Mouse (Mus musculus): ENCODE results near the gene Olfr1499.
"Not testable (repeated sequence)": the region's sequence is repeated elsewhere in the genome, so short reads cannot be mapped to it uniquely, and the experiment has no call there.

The Olfr1499 gene

GRCm38 (mm10) chr19:13819347-13819746 lies at the start of gene Olfr1499:
Gene Olfr1499 (minus strand): TSS chr19:13819447.
- DNase-seq: no peak

GRCm38 (mm10) chr19:13861495-13861894 lies 42.2 kb upstream of the Olfr1499 start, which contains the start of gene Olfr1502:
Gene Olfr1502 (plus strand): TSS chr19:13861795.
- no peak for DNase-seq

- DNase-seq: not testable (repeated sequence)
These were observed 31.3 kb upstream of the Olfr1499 start, which contains the start of gene Olfr1501 for GRCm38 (mm10) chr19:13850592-13850991. Gene Olfr1501 (minus strand): TSS chr19:13850692.

DNA sequence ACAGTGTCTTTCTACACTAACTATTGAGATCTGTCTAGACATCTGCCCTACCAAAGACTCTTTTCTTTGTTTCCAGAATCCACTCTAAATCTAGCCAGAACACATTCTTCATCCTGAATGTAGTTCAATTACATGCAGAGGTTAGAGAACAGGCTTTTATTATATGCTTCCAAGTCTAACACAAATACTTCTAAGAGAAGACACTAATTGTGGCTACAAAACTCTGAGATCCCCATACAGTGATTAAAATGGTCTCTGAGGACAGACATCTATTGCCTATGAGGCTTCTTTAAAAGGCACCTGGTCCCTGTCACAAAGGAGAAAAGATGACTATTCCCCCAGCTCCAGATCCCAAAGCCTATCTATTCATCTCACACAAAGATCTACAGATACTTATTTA lies 11.1 kb upstream of the Olfr1499 start, which contains the start of gene Olfr1500:
Gene Olfr1500 (minus strand): TSS at position 101 of the 400 bp plus-strand sequence.
- no peak for DNase-seq

- no peak for DNase-seq
These were observed 9.2 kb upstream of the Olfr1499 start for GRCm38 (mm10) chr19:13828447-13828846.

DNA sequence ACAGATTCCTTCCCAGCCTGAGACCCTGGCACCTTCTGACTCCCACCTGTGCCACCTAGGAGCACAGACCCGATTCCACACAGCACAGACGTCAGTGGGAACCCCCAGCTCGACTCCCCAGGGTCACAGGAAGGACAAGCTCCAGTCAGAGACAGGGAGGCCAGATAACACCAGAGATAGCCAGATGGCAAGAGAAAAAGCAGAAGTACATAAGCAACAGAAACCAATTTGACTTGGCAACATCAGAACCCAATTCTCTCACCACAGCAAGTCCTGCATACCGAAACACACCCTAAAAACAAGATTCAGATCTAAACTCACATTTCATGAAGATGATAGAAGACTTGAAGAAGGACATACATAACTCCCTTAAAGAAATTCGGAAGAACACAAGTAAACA lies 1.6 kb upstream of the Olfr1499 start:
- no peak for DNase-seq

GRCm38 (mm10) chr19:13818827-13819226 lies 420 bp downstream of the Olfr1499 start:
- DNase-seq: no peak

DNA sequence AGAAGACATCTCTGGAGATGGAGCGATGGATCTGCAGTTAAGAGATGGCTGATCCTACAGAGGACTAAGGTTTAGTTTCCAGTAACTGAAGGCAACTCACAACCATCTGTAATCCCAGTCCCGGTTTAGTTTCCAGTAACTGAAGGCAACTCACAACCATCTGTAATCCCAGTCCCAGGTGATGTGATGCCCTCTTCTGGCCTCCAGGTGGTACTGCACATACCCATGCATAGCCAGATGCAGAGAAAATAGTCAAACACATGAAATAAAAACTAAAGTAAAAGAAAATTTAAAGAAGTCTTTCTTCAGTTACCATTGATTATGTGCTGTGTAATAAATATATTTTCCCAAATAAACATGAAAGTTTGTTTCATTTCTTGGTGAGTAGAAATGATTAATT lies 6.4 kb downstream of the Olfr1499 start:
- no peak for DNase-seq

GRCm38 (mm10) chr19:13805486-13805885 lies 13.8 kb downstream of the Olfr1499 start:
- not testable (repeated sequence) for DNase-seq

- DNase-seq: no peak
These were observed 21.1 kb downstream of the Olfr1499 start, which contains the start of gene Olfr1497 for GRCm38 (mm10) chr19:13798102-13798501. Gene Olfr1497 (minus strand): TSS chr19:13798202.

DNA sequence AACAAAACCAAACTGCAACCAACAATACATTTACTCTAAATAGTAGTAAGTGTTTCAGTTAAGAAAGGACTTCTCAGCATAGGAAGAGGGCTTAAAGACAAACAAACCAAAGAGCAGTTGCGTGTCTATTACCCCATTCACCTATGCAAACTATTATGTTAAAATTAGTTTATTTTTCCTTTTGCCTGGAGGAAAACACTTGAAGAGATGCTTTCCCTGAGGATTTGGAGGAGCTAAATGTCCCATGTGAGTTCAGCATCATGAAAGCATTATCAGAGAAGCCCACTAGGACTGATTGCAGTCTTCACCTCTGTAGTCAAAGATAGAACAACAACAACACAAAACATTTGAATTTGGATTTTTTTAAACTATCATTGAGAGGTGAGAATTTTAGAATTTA lies 41.7 kb downstream of the Olfr1499 start, which contains the start of gene Olfr1496:
Gene Olfr1496 (plus strand): TSS at position 301 of the 400 bp plus-strand sequence.
- DNase-seq: no peak

DNA sequence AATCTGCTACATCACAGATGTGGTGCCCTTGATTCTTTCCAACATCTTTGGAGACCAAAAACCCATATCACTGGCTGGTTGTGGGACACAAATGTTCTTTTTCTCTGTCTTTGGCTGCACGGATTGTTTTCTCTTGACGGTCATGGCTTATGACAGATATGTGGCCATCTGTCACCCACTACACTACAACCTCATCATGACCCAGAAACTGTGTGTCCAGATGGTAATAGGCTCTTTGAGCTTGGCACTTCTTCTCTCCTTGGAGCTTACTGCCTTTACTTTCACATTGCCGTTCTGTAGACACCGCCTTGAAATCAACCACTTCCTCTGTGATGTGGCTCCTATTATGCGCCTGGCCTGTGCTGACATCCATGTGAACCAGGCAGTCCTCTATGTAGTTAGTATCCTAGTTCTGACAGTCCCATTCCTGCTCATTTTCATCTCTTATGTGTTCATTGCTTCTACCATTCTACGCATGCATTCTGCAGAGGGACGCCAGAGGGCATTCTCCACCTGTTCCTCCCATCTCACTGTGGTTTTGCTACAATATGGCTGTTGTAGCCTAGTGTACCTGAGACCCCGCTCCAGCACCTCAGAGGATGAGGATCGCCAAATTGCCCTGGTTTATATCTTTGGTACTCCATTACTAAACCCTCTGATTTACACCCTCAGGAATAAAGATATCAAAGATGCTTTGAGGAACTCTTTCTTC lies 50.5 kb downstream of the Olfr1499 start:
- no peak for DNase-seq

DNA sequence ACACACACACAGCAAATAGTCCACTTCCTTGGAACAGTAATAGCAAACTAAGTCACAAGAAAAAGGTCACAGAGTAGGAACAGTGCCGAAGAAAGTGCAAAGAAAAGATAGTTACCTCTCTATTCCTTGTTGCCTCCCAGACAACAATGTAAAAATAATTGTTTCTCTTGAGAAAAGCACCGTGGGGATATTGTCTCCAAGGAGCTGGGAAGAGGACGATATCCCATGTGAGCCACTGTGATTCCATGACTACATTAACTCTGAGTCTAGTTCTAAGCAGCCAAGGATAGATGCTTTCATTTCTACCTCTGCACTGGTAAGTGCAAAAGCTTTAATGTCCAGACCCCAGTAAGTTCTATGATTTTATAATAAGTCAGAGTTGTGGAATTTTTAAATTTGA lies 54.9 kb downstream of the Olfr1499 start, which contains the start of gene Olfr1495:
Gene Olfr1495 (plus strand): TSS at position 301 of the 400 bp plus-strand sequence.
- no peak for DNase-seq
